Mouse (Mus musculus) kidney, adult 2 months (tissue): ENCODE data around the gene Ino80e.

Experiments
- CTCF ChIP-seq: fragments of 200-500 bp; conservative IDR thresholded peaks from 2 replicates; pipeline ENCODE4 v1.5.1; 2011; ENCODE audit warnings: low read depth, mild to moderate bottlenecking, control low read depth, low read length, moderate library complexity, mixed read lengths; ENCODE audit not compliant: insufficient read depth, insufficient read length
- POLR2A ChIP-seq: fragments of 200-500 bp; IDR thresholded peaks from one replicate; pipeline ENCODE4 v1.6.1; 2011; ENCODE audit warnings: low read depth, low read length, control low read depth

- TF ChIP-seq CTCF: no peak
- no peak for TF ChIP-seq POLR2A
These were observed 30.6 kb downstream of the Ino80e start, which contains the start of gene 4930451I11Rik for GRCm38 (mm10) chr7:126831539-126831938.
